Mouse (Mus musculus) erythroblast, embryonic 14.5 days (primary cell): ENCODE data around the gene Tespa1. TPM values are rescaled to one million over a fixed set of nuclear protein-coding genes. Genes with fewer than 3 reads are reported as not detected.

Experiments
- H3K27me3 ChIP-seq: 2 replicates; pipeline ENCODE4 v1.6.1; 2012; ENCODE audit warnings: inconsistent platforms; ENCODE audit not compliant: control insufficient read depth
- H3K36me3 ChIP-seq: 2 replicates; pipeline ENCODE4 v1.6.1; 2012; ENCODE audit warnings: mild to moderate bottlenecking, inconsistent platforms; ENCODE audit not compliant: control insufficient read depth
- H3K4me1 ChIP-seq: 2 replicates; pipeline ENCODE4 v1.6.1; 2012; ENCODE audit warnings: inconsistent platforms; ENCODE audit not compliant: control insufficient read depth
- H3K4me3 ChIP-seq: replicated peaks from 2 replicates; pipeline ENCODE3; 2012; ENCODE audit warnings: moderate library complexity, mild to moderate bottlenecking, inconsistent platforms
- H3K9me3 ChIP-seq: 2 replicates; pipeline ENCODE4 v1.6.1; 2012; ENCODE audit warnings: low read length, inconsistent platforms, mixed read lengths; ENCODE audit not compliant: control insufficient read depth
- GATA1 ChIP-seq: IDR thresholded peaks from 2 replicates; pipeline ENCODE4 v1.6.1; 2012; ENCODE audit warnings: low read length, inconsistent platforms, mixed read lengths
- TAL1 ChIP-seq: IDR thresholded peaks from 3 replicates; pipeline ENCODE4 v1.6.1; 2012; ENCODE audit warnings: low read length, inconsistent platforms, mixed read lengths
- polyA plus RNA-seq: library from polyadenylated mRNA; stranded (reverse); fragments of >175 nt; gene quantifications from 2 replicates; pipeline ENCODE4 v1.2.3, GENCODE M21; 2012

Tespa1 gene
- polyA plus RNA-seq, 1 experiment, result 0.04 TPM

DNA sequence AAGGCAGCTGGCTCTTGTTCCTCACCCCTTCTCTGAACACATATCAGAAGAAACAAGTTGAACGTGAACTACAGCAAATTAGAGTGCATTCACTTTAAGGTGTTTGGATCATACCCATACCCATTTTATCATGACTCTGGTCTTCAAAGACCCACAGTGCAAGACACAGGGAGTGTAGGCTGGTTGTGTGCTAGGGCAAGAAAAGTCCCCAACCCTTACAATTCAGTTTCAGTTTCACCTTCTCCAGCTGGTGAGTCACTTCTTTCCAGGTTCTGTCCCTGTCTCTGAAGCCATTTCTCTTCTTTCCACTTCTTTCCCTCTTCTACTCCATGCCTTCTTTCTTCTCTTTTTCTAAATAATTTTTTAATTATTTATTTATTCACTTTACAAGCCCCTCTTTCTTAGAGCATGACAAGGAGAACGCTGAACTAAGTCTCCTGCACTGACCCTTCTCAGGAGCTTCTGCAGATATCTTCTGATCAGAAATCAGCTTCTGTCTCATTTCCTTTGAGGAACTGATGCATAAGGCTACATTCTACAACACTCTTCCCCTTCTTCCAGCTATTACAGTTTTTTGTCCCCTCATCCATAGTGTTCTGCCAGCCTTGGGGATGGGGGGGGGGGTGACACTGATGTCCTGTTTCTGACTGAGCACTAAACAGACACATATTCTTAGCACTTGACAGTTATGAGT lies 11.0 kb upstream of the Tespa1 start:
- H3K27me3 ChIP-seq, result no peaks in the 10 kb centered on the region
- no peaks in the 10 kb centered on the region for H3K36me3 ChIP-seq
- no peak for TF ChIP-seq GATA1
- TF ChIP-seq TAL1, result no peak
- no peak overlapping the region for H3K4me3 ChIP-seq
- no peaks in the 10 kb centered on the region for H3K4me1 ChIP-seq
- no peaks in the 10 kb centered on the region for H3K9me3 ChIP-seq

DNA sequence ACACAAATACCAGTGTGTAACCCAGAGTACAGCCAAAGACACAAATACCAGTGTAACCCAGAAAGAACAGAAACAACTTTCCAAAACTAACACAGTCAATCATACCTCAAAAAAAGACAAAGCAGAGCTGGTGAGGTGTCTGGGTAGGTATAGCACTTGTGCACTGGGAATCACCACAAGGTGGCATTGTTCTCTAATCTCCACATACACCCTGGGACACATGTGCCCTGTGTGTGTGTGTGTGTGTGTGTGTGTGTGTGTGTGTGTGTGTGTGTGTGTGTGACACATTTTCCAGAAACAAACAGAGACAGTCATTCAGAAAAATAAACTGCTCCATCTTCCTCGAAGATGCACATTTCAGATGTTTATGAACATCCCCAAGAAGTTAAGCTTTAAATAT lies 9.1 kb upstream of the Tespa1 start:
- no peak for TF ChIP-seq GATA1
- TF ChIP-seq TAL1, result no peak
- Histone ChIP-seq H3K4me3 (no peak overlapping the region), H3K36me3 (no peaks in the 10 kb centered on the region), H3K27me3 (no peaks in the 10 kb centered on the region), H3K9me3 (no peaks in the 10 kb centered on the region), H3K4me1 (no peaks in the 10 kb centered on the region)

DNA sequence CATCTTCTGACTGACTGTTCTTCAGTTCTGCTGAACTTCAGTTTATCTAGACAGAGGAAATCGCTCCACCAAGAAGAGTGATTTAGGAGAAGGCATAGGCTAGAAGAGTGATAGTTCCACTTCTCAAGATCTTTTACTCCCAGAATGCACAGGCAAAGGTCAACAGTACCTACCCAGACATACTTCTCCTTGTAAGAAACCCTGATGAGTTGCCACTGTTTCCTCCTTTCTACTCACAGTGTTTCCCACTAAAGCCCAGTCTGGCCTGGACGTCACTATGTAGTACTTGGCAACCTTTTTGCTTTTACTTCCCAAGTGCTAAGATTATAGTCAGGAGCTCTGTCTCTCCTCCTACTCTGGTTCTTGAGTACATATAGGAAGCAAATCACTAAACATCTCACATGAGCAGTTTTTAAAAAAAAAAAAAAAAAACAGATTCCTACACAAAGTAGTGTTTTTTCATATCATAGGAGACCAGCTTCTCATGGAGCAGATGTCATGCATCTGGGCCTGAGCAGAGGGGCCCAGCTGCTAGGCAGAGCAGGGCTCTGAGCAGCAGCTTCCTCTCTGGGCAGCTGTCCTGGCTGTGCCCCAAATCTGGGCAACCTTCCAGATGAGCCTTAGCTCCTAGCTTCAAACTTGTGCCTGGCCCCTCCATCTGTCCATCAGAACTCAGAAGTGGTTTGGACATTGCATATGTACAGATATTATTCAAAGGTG lies 8.4 kb upstream of the Tespa1 start:
- no peaks in the 10 kb centered on the region for H3K36me3 ChIP-seq
- no peak overlapping the region for H3K4me3 ChIP-seq
- no peak for TF ChIP-seq TAL1
- TF ChIP-seq GATA1, result no peak
- no peaks in the 10 kb centered on the region for H3K27me3 ChIP-seq
- no peaks in the 10 kb centered on the region for H3K9me3 ChIP-seq
- no peaks in the 10 kb centered on the region for H3K4me1 ChIP-seq

DNA sequence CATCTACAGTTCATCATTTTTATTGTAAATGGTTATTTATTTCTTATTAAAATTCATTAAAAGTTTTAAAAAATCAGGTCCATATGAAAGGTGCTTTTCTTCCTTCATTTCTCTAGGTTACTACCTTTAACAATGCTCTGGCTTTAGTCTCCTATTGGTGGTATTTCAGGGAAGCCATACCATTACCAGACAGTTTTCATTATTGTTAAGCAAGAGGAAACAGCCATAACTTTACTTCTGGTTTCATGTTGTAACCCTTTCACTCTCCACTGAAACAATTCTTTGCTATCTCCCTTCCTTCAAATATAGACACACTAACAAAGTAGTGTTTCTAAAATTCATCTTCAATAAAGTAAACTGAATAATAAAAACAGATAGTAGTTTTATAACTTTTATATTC lies 6.8 kb upstream of the Tespa1 start:
- H3K27me3 ChIP-seq, result no peaks in the 10 kb centered on the region

DNA sequence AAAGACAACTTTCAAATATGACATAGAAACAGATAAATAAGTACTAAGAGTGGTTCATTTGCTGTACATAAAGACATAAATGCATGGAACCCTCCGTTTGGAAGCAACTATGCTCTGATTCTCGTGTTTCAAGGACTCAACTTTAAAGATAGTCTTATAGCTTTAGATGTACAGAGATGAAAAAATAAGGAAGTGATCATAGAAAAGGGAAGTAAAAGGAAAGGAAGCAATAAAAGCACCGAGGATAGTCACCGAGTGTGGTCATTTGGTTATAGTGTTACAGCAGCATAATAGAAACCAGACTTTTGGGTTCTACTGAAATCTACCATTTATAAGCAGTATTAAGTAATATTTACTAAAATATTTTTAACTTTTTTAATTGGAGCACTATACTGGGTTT lies 4.0 kb upstream of the Tespa1 start:
- Histone ChIP-seq H3K4me3 (no peak overlapping the region), H3K4me1 (no peaks in the 10 kb centered on the region)
- TF ChIP-seq TAL1 (no peak), GATA1 (no peak)

More for the DNA sequence above, 6.8 kb upstream of the Tespa1 start:
- TF ChIP-seq GATA1 (no peak), TAL1 (no peak)
- Histone ChIP-seq H3K4me3 (no peak overlapping the region), H3K36me3 (no peaks in the 10 kb centered on the region), H3K4me1 (no peaks in the 10 kb centered on the region), H3K9me3 (no peaks in the 10 kb centered on the region)

DNA sequence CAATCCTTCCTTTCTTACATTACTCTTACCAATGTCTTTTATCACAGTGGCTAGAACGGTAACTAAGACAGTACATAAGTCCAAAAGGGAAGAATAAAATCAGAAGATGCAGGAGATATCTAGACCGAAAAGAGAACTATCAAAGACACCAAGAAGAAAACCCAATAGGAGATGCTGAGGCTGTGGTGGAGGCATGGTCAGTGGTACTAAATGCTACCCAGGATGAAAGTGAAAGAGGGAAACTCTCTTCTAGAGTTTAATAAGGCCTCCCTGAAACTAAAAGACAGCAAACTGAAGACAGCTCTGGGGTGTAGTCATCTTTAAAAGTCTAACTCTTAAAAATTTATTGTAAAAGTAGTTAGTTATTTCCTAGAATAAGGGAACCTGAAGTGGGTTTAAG lies 2.0 kb upstream of the Tespa1 start:
- TF ChIP-seq TAL1 (no peak), GATA1 (no peak)
- Histone ChIP-seq H3K4me3 (no peak overlapping the region), H3K4me1 (no peaks in the 10 kb centered on the region)

More for the DNA sequence above, 4.0 kb upstream of the Tespa1 start:
- Histone ChIP-seq H3K36me3 (no peaks in the 10 kb centered on the region), H3K9me3 (no peaks in the 10 kb centered on the region), H3K27me3 (no peaks in the 10 kb centered on the region)

DNA sequence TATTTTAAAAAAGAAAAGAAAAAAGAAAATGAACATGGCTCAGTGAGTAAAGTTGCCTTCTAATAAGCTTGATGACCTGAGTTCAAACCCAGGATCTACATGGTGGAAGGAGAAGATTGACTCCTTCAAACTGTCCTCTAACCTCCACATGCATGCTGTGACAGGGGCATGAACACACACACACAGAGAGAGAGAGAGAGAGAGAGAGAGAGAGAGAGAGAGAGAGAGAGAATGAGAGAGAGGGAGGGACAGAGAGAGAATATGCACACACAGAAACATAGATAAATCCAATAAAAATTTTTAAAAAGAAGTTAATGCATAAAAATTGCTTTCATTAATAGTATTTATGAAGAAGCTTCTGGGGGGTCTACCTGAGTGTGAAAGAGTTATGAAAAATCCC lies 608 bp upstream of the Tespa1 start:
- TF ChIP-seq GATA1 (no peak), TAL1 (no peak)
- Histone ChIP-seq H3K4me1 (no peaks in the 10 kb centered on the region), H3K27me3 (no peaks in the 10 kb centered on the region), H3K36me3 (no peaks in the 10 kb centered on the region), H3K4me3 (no peak overlapping the region), H3K9me3 (no peaks in the 10 kb centered on the region)

More for the DNA sequence above, 2.0 kb upstream of the Tespa1 start:
- no peaks in the 10 kb centered on the region for H3K9me3 ChIP-seq
- no peaks in the 10 kb centered on the region for H3K36me3 ChIP-seq
- H3K27me3 ChIP-seq, result no peaks in the 10 kb centered on the region

DNA sequence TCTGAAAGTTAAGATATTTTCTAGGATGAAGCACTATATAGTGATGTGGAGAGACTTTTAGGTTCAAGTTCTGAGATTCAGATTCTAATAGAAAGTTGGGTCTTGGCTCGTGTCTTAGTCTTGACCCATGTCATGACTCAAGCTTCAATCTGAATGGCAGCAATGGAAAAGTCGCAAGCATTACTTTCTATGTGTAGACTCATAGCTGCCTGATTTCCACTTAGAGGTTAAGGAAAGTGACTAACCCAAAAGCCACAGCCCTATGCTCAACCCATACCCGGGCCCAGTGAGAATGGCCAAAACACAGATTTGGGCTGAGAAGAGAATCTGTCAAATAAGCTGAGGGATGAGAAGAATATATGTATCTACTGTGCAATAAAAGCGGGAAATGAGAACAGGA lies 1.6 kb downstream of the Tespa1 start:
- H3K9me3 ChIP-seq, result no peaks in the 10 kb centered on the region
- no peaks in the 10 kb centered on the region for H3K36me3 ChIP-seq
- H3K4me3 ChIP-seq, result no peak overlapping the region
- H3K4me1 ChIP-seq, result no peaks in the 10 kb centered on the region
- no peaks in the 10 kb centered on the region for H3K27me3 ChIP-seq
- TF ChIP-seq GATA1 (no peak), TAL1 (no peak)

DNA sequence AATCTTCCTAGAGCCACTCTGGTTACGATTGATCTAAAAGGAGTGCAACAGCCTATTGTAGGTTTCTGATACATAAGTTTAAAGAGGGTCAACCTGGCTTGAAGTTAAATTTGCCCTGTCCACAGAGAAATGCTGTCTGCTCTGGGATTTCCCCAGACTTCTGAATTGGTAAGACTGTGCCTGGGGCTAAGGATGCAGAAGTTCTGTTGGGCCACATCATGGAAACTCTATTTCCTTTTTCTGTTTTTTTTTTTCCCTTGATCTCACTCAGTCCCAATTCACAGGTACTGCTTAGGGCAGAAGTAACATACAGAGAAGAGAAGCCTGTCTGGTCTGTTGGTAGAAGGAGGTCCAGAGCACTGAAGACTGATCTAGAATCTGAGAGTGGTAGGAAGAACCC lies 8.0 kb downstream of the Tespa1 start:
- Histone ChIP-seq H3K36me3 (no peaks in the 10 kb centered on the region), H3K4me1 (no peaks in the 10 kb centered on the region), H3K9me3 (no peaks in the 10 kb centered on the region), H3K4me3 (no peak overlapping the region), H3K27me3 (no peaks in the 10 kb centered on the region)
- TF ChIP-seq GATA1, result no peak
- TF ChIP-seq TAL1, result no peak

DNA sequence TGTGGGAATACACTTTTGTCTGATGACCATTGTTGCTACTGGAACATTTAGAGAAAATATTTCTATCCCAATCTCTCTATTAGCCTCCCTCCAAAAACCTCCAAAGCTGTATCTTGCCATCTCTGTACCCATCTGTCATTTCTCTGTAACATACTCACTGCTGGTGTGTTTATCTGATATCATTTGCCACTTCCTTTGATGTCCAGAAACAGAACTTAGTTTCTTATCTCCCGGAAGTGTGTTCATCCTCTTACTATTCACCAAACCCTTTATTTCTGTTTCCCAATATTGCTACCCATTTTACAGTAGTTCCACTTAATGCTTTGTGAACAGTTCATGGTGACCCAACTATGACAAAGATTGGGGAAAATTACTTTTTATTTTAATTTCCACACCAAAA lies 13.7 kb downstream of the Tespa1 start:
- H3K9me3 ChIP-seq, result no peaks in the 10 kb centered on the region
- TF ChIP-seq GATA1 (no peak), TAL1 (no peak)
- H3K36me3 ChIP-seq, result no peaks in the 10 kb centered on the region
- no peaks in the 10 kb centered on the region for H3K4me1 ChIP-seq
- H3K27me3 ChIP-seq, result no peaks in the 10 kb centered on the region
- H3K4me3 ChIP-seq, result no peak overlapping the region
